Mouse (Mus musculus) layer of hippocampus, adult 9-10 months (tissue): ENCODE measurements around the gene Mcm9.
"Not testable (repeated sequence)": the region's sequence is repeated elsewhere in the genome, so short reads cannot be mapped to it uniquely, and the experiment has no call there.

Experiments used
- DNase-seq: peaks from one replicate; pipeline ENCODE4 v3.0.0; 2022; ENCODE audit warnings: low spot score

The Mcm9 gene

DNA sequence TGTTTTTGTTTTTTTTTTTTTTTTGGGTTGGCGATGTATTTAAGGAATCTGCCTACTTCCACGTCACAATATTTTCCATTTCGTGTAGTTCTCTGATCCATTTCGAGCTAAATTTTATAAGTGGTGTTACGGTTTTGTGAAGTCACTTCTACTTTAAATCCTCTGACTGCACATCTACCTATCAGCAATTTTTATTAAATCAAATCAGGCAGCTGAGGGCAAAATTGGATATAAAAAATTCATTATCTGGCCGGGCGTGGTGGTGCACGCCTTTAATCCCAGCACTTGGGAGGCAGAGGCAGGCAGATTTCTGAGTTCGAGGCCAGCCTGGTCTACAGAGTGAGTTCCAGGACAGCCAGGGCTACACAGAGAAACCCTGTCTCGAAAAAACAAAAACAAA lies at the start of gene Mcm9:
Gene Mcm9, minus strand, starts transcription at position 101 of the 400 bp plus-strand sequence.
- not testable (repeated sequence) for DNase-seq

DNA sequence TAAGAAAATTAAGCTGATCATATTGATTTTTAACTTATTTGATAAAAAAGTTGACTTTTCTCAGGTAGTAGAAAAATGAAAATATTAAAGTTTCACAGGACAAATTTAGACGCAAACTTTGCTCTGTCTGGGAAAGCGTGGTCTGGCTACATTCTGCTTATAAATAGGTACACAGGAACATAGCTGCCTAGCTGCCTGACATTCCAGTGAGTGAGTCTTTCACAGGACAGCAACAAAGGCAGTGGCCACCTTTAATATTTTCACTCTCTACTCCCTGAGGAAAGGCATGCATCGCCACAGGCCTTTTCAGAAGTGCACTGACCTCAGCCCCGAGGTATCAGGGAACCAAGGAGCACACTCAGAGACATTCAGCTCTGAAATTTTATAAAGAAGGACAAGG lies 31.5 kb upstream of the Mcm9 start:
- DNase-seq = no peak

DNA sequence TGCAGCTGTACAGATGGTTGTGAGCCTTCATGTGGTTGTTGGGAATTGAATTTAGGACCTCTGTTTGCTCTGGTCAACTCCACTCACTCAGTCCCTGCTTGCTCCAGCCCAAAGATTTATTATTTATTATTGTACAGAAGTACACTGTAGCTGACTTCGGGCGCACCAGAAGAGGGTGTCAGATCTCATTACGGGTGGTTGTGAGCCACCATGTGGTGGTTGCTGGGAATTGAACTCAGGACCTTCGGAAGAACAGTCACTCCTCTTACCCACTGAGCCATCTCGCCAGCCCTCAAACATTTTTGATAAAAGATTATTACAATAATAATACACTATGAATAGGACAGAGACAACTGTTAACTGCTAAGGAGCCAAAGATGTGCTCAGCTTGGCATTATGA lies 24.0 kb upstream of the Mcm9 start:
- not testable (repeated sequence) for DNase-seq

DNA sequence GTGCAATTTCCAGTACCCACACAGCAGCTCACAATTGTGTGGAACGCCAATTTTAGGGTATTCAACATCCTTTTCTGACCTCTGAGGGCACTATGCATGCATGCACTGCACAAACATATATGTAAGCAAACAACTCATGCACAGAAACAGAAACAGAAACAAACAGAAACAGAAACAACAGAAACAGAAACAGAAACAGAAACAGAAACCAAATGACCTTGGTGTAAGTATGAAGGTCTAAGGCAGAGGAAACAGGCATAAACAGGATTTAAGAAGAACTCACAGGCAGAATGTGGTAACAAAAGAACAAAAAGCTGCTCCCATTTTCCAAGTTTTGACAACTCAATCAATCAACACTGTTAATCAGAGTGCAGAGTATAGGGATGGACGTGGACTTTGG lies 20.4 kb upstream of the Mcm9 start:
- DNase-seq = no peak

- peak; percentile 37 for DNase-seq
These were observed 11.3 kb upstream of the Mcm9 start for GRCm38 (mm10) chr10:53641507-53641906.

GRCm38 (mm10) chr10:53635246-53635971 lies 5.2 kb upstream of the Mcm9 start:
- DNase-seq = no peak

- DNase-seq = no peak
These were observed 3.9 kb upstream of the Mcm9 start for GRCm38 (mm10) chr10:53634160-53634559.

GRCm38 (mm10) chr10:53629918-53630250 lies 355 bp downstream of the Mcm9 start:
- peak; percentile 90 for DNase-seq

GRCm38 (mm10) chr10:53629247-53629917 lies 857 bp downstream of the Mcm9 start:
- peak; percentile 65 for DNase-seq

DNA sequence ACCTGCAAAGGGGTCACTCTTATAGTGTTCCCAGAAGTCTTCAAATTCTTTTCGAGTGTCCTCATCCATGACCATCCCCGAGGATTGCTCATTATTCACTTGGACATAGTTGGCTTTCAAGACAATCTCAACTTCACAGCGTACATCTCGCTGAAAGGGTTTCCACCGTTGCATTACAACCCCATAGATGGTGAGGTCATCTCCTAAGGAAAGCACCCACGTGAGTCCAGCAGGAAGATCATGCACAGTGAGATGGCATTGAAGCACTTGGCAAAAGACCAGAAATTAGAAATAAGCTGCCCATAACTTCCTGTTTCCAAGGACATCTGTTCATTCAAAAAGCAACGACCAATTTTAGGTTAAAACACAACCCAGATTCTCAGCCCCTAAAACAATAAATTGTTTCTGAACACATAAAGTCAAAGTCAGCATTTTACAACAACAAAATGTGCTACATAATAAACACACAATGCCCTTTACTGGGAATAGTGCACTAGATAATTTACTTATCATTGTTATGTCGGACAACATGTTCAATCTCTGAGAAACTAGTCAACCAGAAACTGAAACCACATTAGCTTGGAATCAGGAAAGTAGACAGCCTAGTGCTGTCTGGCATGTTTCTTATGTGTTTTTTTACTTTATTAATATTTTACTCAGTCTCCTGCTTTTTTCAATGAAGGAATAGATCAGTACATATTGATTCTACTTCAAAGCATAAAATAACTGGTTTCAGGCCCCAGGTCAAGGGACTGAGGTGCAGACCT lies 14.2 kb downstream of the Mcm9 start:
- no peak for DNase-seq

DNA sequence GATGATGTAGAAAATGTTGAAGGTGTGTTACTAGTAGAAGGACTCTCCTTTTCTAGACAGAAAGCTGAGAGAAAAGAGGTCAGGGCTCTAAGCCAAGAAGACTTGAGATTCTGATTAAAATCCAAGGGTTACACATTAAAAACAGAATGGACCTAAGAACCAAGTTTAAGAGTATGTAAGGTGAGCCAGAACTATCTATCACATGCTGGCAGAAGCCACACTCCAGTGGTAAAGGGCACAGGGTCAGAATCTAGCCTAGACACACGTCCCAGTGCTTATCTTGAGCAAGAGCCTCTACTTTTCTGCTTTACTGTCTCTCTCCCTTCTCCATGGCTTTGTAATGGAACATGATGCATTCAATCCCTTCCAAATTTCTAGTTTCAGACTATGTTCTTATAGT lies 16.3 kb downstream of the Mcm9 start:
- no peak for DNase-seq

- DNase-seq = peak; percentile 67
These were observed 18.1 kb downstream of the Mcm9 start for GRCm38 (mm10) chr10:53612172-53612571.

- no peak for DNase-seq
These were observed 22.0 kb downstream of the Mcm9 start for GRCm38 (mm10) chr10:53608274-53608673.

DNA sequence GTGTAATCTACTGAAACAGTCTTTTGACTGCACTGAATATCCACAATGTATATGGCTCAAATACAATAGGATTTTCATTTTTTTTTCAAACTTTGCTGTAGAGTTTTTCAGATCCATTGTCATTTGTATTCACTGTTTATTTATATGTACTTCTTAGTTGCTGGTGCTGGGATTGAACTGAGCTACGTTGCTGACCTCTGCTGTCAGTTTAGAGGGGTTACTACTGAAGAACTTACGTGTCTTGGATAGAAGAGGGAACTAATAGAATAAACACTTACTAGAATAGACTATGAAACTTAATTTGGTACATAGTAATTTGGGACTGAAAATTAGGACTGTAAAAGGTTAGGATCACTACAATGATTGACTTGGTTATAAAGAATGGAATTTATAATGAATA lies 24.9 kb downstream of the Mcm9 start:
- no peak for DNase-seq

DNA sequence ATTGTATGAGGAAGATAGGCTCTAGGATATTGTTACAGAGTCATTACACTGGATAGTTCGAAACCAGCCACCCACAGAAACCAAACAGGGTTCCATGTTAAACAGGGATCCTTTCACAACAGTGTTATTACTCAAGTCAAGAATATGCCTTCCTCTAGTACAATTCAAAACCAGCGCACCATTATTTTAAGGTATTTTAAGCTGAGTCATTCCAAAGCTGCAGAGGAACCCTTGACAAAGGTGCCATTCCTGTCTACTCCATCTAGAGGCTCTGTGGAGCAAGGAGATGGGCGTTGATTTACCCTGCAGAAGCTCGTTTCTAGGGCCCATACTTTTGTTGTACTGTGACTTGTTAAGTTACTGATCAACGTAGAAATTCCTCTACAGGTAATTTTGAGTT lies 31.4 kb downstream of the Mcm9 start:
- no peak for DNase-seq

- DNase-seq = no peak
These were observed 32.9 kb downstream of the Mcm9 start for GRCm38 (mm10) chr10:53597121-53597881.

- DNase-seq = peak; percentile 83
These were observed 33.5 kb downstream of the Mcm9 start, which contains the start of gene Asf1a for GRCm38 (mm10) chr10:53596677-53597120. Asf1a (plus strand) TSS chr10:53596757.

DNA sequence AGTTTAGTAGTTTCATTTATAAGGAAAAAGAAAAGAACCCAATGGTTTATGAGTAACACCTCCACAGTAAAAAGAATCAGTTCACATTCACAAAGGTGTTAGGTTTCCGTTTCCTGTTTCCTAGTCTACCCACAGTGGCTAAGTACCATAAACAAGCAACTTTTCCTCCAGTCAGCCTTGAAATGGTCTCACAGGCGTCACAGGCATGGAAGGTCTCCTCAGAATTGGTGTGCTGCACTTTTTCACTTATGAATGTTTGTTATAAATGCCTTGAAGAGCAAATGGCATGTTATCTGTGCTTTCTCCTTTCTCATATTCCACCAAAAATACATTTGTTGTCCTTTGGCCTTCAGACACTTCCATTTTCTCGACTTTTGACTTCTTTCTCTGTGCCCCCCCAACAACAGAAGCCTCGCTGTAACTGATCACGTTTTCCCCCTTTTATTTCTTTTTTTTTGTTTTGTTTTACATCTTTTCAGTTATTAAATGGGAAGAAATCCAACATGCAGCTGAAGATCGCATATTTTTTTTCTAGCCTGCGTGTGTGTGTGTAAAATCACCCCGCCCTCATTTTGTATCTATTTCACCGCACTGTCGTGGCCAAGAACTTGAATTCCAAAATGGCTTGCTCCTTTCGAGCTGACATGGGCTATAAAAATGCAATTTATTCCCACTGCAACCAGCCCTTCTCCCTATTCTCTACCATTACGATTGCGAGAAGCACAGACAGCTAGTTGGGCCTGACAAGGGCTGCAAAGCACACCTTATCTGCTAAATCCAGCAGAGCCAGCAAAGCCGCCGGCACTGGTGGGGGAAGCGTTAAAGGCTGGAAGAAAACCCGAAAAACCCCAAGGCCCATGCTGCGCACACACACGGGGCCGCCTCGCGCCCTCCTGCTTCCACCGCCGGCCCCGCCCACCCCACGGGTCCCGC lies 34.2 kb downstream of the Mcm9 start:
- DNase-seq = peak; percentile 55

DNA sequence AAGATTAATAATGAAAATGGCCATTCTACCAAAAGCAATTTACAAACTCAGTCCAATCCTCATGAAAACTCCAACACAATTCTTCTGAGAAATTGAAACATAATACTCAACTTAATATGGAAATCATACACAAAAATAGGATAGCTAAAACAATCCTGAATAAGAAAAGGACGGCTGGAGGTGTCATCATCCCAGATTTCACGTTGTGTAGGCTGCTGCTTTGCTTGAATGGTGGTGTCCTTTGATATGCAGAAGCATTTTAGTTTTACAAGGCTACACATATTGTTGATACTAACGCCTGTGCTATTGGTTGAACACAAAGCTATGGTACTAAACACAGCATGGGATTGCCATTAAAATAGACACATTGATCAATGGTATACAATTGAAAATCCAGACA lies 44.5 kb downstream of the Mcm9 start:
- no peak for DNase-seq

GRCm38 (mm10) chr10:53581087-53581486 lies 49.2 kb downstream of the Mcm9 start:
- DNase-seq = no peak

GRCm38 (mm10) chr10:53580621-53581081 lies 49.6 kb downstream of the Mcm9 start:
- DNase-seq = no peak
